Mouse (Mus musculus): Measurements from ENCODE around the gene Slc12a8. TPM values are rescaled to one million over a fixed set of nuclear protein-coding genes. Genes with fewer than 3 reads are reported as not detected.

Slc12a8 gene
- total RNA-seq, 2 experiments from 2014 or later, result 0.57 to 0.96 TPM

- no peak for DNase-seq (ENCODE audit: extremely low spot score in 1 of 2, low spot score in 1 of 2)
Measured at GRCm38 (mm10) chr16:33669072-33669471, 151.9 kb downstream of the Slc12a8 start.

- DNase-seq (ENCODE audit: extremely low spot score in 1 of 2, low spot score in 1 of 2), result no peak
Measured at GRCm38 (mm10) chr16:33670340-33670739, 153.2 kb downstream of the Slc12a8 start.

- no peak for DNase-seq (ENCODE audit: extremely low spot score in 1 of 2, low spot score in 1 of 2)
Measured at GRCm38 (mm10) chr16:33670933-33671332, 153.8 kb downstream of the Slc12a8 start.

GRCm38 (mm10) chr16:33672188-33672587, 155.1 kb downstream of the Slc12a8 start:
- no peak for DNase-seq (ENCODE audit: extremely low spot score in 1 of 2, low spot score in 1 of 2)

GRCm38 (mm10) chr16:33672643-33673042, 155.5 kb downstream of the Slc12a8 start:
- DNase-seq (ENCODE audit: extremely low spot score in 1 of 2, low spot score in 1 of 2), result no peak

- DNase-seq (ENCODE audit: extremely low spot score in 1 of 2, low spot score in 1 of 2), result no peak
Measured at GRCm38 (mm10) chr16:33673530-33674109, 156.5 kb downstream of the Slc12a8 start.

- DNase-seq (ENCODE audit: extremely low spot score in 1 of 2, low spot score in 1 of 2), result no peak
Measured at GRCm38 (mm10) chr16:33675151-33675847, 158.2 kb downstream of the Slc12a8 start.

GRCm38 (mm10) chr16:33675848-33676184, 158.7 kb downstream of the Slc12a8 start:
- DNase-seq (ENCODE audit: extremely low spot score in 1 of 2, low spot score in 1 of 2), result no peak

GRCm38 (mm10) chr16:33676347-33677312, 159.5 kb downstream of the Slc12a8 start:
- no peak for DNase-seq (ENCODE audit: extremely low spot score in 1 of 2, low spot score in 1 of 2)

- DNase-seq (ENCODE audit: extremely low spot score in 1 of 2, low spot score in 1 of 2), result no peak
Measured at GRCm38 (mm10) chr16:33677313-33677690, 160.2 kb downstream of the Slc12a8 start.

- DNase-seq (ENCODE audit: extremely low spot score in 1 of 2, low spot score in 1 of 2), result no peak
Measured at GRCm38 (mm10) chr16:33677901-33678300, 160.8 kb downstream of the Slc12a8 start.

GRCm38 (mm10) chr16:33680271-33680670, 163.1 kb downstream of the Slc12a8 start:
- DNase-seq (ENCODE audit: extremely low spot score in 1 of 2, low spot score in 1 of 2), result no peak

- DNase-seq (ENCODE audit: extremely low spot score in 1 of 2, low spot score in 1 of 2), result no peak
Measured at GRCm38 (mm10) chr16:33680816-33681215, 163.7 kb downstream of the Slc12a8 start.

GRCm38 (mm10) chr16:33681661-33682060, 164.5 kb downstream of the Slc12a8 start:
- DNase-seq (ENCODE audit: extremely low spot score in 1 of 2, low spot score in 1 of 2), result no peak

- no peak for DNase-seq (ENCODE audit: extremely low spot score in 1 of 2, low spot score in 1 of 2)
Measured at GRCm38 (mm10) chr16:33682651-33683050, 165.5 kb downstream of the Slc12a8 start.

- DNase-seq (ENCODE audit: extremely low spot score in 1 of 2, low spot score in 1 of 2), result no peak
Measured at GRCm38 (mm10) chr16:33683206-33684161, 166.4 kb downstream of the Slc12a8 start.

- peak; percentile 31 to 42 for DNase-seq (ENCODE audit: extremely low spot score in 1 of 2, low spot score in 1 of 2)
Measured at GRCm38 (mm10) chr16:33684162-33684702, 167.1 kb downstream of the Slc12a8 start, which contains the start of gene Heg1. Gene Heg1 (plus strand): TSS chr16:33684370.

GRCm38 (mm10) chr16:33684703-33685701, 167.9 kb downstream of the Slc12a8 start:
- DNase-seq (ENCODE audit: extremely low spot score in 1 of 2, low spot score in 1 of 2), result no peak

Measured in layer of hippocampus, postnatal 25 days (tissue).